Mouse (Mus musculus): Measurements from ENCODE around the gene App. TPM values are rescaled to one million over a fixed set of nuclear protein-coding genes. Genes with fewer than 3 reads are reported as not detected.

App gene
- polyA plus RNA-seq, 1 experiment, result 207 TPM

DNA sequence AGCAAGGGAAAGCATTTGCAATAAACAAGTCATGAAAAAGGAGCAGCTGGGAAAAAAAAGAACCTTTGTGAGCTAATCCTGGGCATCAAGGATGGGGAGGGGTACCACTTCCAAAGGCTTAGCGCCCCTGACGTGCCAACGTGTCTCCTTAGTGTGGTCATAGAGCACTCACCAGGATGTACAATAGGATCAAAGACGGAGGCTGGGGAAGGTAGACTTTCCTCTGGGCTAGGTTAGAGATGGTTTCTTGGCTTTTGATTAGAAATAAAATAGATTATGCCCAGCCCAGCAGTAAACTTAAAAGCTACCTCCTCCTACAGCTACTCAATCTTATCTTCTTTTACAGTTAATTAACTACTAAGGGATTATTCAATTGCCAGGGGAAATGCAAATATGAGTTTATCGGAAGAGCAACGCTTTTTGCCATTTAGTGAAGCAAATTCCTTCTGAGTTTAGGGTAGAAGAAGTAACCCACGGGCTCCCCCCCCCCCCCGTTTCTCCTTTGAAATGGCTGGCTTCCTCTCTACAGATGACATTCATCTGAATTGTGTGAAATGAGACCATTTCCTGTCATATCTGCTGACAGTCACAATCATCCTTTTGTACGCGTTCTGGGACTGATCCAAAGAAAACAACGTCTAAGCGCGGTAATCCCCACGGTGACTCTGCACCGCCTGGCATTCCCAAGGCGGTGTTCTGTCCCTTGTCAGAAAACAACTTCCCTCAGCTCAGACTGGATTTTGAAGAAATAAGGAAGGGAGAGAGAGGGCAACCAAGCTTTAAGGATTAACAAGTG, 201.8 kb downstream of the App start:
- peaks cover 31% of the 10 kb centered on the region for H3K36me3 ChIP-seq (ENCODE audit: control insufficient read depth, insufficient read depth)
- no peak overlapping the region for H3ac ChIP-seq (ENCODE audit: control insufficient read depth, insufficient read length)
- H3K4me2 ChIP-seq (ENCODE audit: low read depth), result no peak overlapping the region
- TF ChIP-seq REST (IDR thresholded peaks at IDR 0.05; ENCODE audit: insufficient read depth, insufficient read length), result no peak
- TF ChIP-seq SRF (IDR thresholded peaks at IDR 0.05; ENCODE audit: control insufficient read depth, insufficient read length, low read depth), result no peak
- no peak for TF ChIP-seq USF1 (IDR thresholded peaks at IDR 0.05; ENCODE audit: low read depth)
- TF ChIP-seq E2F4 (IDR thresholded peaks at IDR 0.05; ENCODE audit: insufficient read depth), result no peak
- TF ChIP-seq TCF3 (IDR thresholded peaks at IDR 0.05; ENCODE audit: insufficient read length, low read depth), result no peak
- TF ChIP-seq TCF12 (IDR thresholded peaks at IDR 0.05; ENCODE audit: insufficient read depth, poor library complexity, severe bottlenecking), result no peak
- TF ChIP-seq MAX (IDR thresholded peaks at IDR 0.05; ENCODE audit: low read depth), result no peak
- TF ChIP-seq POLR2AphosphoS2 (IDR thresholded peaks at IDR 0.05; ENCODE audit: insufficient read length, low read depth), result no peak
- no peak for TF ChIP-seq CEBPB (IDR thresholded peaks at IDR 0.05; ENCODE audit: insufficient read depth, poor library complexity, severe bottlenecking)
- no peak for TF ChIP-seq POLR2A (IDR thresholded peaks at IDR 0.05; ENCODE audit: insufficient read length, low read depth)
- no peak for TF ChIP-seq MYOD1 (IDR thresholded peaks at IDR 0.05; ENCODE audit: control insufficient read depth in 1 of 3, insufficient read length in 2 of 3, low read depth in 2 of 3)
- TF ChIP-seq MYOG (IDR thresholded peaks at IDR 0.05; ENCODE audit: control insufficient read depth in 1 of 3, insufficient read depth in 1 of 3, insufficient read length in 2 of 3, low read depth in 2 of 3), result no peak
- H3K27me3 ChIP-seq (ENCODE audit: control insufficient read depth, insufficient read depth, insufficient read length), result no peaks in the 10 kb centered on the region
- H3K79me2 ChIP-seq (ENCODE audit: control insufficient read depth, insufficient read depth), result no peaks in the 10 kb centered on the region
- no peak overlapping the region for H3K4me3 ChIP-seq

- Histone ChIP-seq H3ac (ENCODE audit: control insufficient read depth, insufficient read length) (no peak overlapping the region), H3K27me3 (ENCODE audit: control insufficient read depth, insufficient read depth, insufficient read length) (no peaks in the 10 kb centered on the region), H3K4me3 (no peak overlapping the region), H3K36me3 (ENCODE audit: control insufficient read depth, insufficient read depth) (peaks cover 35% of the 10 kb centered on the region), H3K4me2 (ENCODE audit: low read depth) (no peak overlapping the region), H3K79me2 (ENCODE audit: control insufficient read depth, insufficient read depth) (no peaks in the 10 kb centered on the region)
- no peak for TF ChIP-seq REST (IDR thresholded peaks at IDR 0.05; ENCODE audit: insufficient read depth, insufficient read length)
- no peak for TF ChIP-seq MAX (IDR thresholded peaks at IDR 0.05; ENCODE audit: low read depth)
- no peak for TF ChIP-seq POLR2A (IDR thresholded peaks at IDR 0.05; ENCODE audit: insufficient read length, low read depth)
- no peak for TF ChIP-seq POLR2AphosphoS2 (IDR thresholded peaks at IDR 0.05; ENCODE audit: insufficient read length, low read depth)
- TF ChIP-seq USF1 (IDR thresholded peaks at IDR 0.05; ENCODE audit: low read depth), result no peak
- no peak for TF ChIP-seq E2F4 (IDR thresholded peaks at IDR 0.05; ENCODE audit: insufficient read depth)
- no peak for TF ChIP-seq TCF12 (IDR thresholded peaks at IDR 0.05; ENCODE audit: insufficient read depth, poor library complexity, severe bottlenecking)
- TF ChIP-seq CEBPB (IDR thresholded peaks at IDR 0.05; ENCODE audit: insufficient read depth, poor library complexity, severe bottlenecking), result no peak
- TF ChIP-seq MYOD1 (IDR thresholded peaks at IDR 0.05; ENCODE audit: control insufficient read depth in 1 of 3, insufficient read length in 2 of 3, low read depth in 2 of 3), result no peak
- TF ChIP-seq SRF (IDR thresholded peaks at IDR 0.05; ENCODE audit: control insufficient read depth, insufficient read length, low read depth), result no peak
- TF ChIP-seq TCF3 (IDR thresholded peaks at IDR 0.05; ENCODE audit: insufficient read length, low read depth), result no peak
- TF ChIP-seq MYOG (IDR thresholded peaks at IDR 0.05; ENCODE audit: control insufficient read depth in 1 of 3, insufficient read depth in 1 of 3, insufficient read length in 2 of 3, low read depth in 2 of 3), result no peak
These were observed 204.5 kb downstream of the App start for GRCm38 (mm10) chr16:84969026-84969425.

DNA sequence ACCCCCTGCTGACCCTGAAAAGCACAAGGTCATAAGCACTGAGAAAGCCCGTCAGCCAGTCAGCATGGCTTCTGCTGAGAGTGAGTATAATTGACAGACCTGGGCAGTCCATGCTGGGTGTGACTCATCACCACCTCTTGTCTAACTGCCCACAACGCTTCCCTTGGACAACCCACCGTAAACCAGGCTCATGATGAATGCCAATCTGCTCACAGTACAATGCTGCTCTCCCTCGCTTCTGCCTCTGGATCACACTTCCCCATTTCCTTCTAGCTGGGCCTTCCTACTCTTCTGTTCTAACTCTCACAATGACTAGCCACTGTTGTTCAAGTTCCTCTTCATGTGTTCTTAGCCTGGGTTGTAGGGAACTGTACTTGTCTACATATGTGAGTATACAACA, 206.6 kb downstream of the App start:
- peaks cover 46% of the 10 kb centered on the region for H3K36me3 ChIP-seq (ENCODE audit: control insufficient read depth, insufficient read depth)

GRCm38 (mm10) chr16:84966096-84966495, 207.5 kb downstream of the App start:
- no peak overlapping the region for H3K4me2 ChIP-seq (ENCODE audit: low read depth)
- H3K27me3 ChIP-seq (ENCODE audit: control insufficient read depth, insufficient read depth, insufficient read length), result no peaks in the 10 kb centered on the region
- no peak overlapping the region for H3ac ChIP-seq (ENCODE audit: control insufficient read depth, insufficient read length)
- peaks cover 45% of the 10 kb centered on the region for H3K36me3 ChIP-seq (ENCODE audit: control insufficient read depth, insufficient read depth)
- no peak for TF ChIP-seq REST (IDR thresholded peaks at IDR 0.05; ENCODE audit: insufficient read depth, insufficient read length)
- H3K79me2 ChIP-seq (ENCODE audit: control insufficient read depth, insufficient read depth), result no peaks in the 10 kb centered on the region
- no peak overlapping the region for H3K4me3 ChIP-seq

More for the DNA sequence above, 206.6 kb downstream of the App start:
- H3K4me3 ChIP-seq, result no peak overlapping the region
- no peak overlapping the region for H3ac ChIP-seq (ENCODE audit: control insufficient read depth, insufficient read length)
- no peak overlapping the region for H3K4me2 ChIP-seq (ENCODE audit: low read depth)
- H3K79me2 ChIP-seq (ENCODE audit: control insufficient read depth, insufficient read depth), result no peaks in the 10 kb centered on the region
- TF ChIP-seq TCF12 (IDR thresholded peaks at IDR 0.05; ENCODE audit: insufficient read depth, poor library complexity, severe bottlenecking) (no peak), POLR2AphosphoS2 (IDR thresholded peaks at IDR 0.05; ENCODE audit: insufficient read length, low read depth) (no peak), REST (IDR thresholded peaks at IDR 0.05; ENCODE audit: insufficient read depth, insufficient read length) (no peak), CEBPB (IDR thresholded peaks at IDR 0.05; ENCODE audit: insufficient read depth, poor library complexity, severe bottlenecking) (no peak), MYOG (IDR thresholded peaks at IDR 0.05; ENCODE audit: control insufficient read depth in 1 of 3, insufficient read depth in 1 of 3, insufficient read length in 2 of 3, low read depth in 2 of 3) (no peak), E2F4 (IDR thresholded peaks at IDR 0.05; ENCODE audit: insufficient read depth) (no peak), TCF3 (IDR thresholded peaks at IDR 0.05; ENCODE audit: insufficient read length, low read depth) (no peak), SRF (IDR thresholded peaks at IDR 0.05; ENCODE audit: control insufficient read depth, insufficient read length, low read depth) (no peak), POLR2A (IDR thresholded peaks at IDR 0.05; ENCODE audit: insufficient read length, low read depth) (no peak), MAX (IDR thresholded peaks at IDR 0.05; ENCODE audit: low read depth) (no peak), USF1 (IDR thresholded peaks at IDR 0.05; ENCODE audit: low read depth) (no peak), MYOD1 (IDR thresholded peaks at IDR 0.05; ENCODE audit: control insufficient read depth in 1 of 3, insufficient read length in 2 of 3, low read depth in 2 of 3) (no peak)
- H3K27me3 ChIP-seq (ENCODE audit: control insufficient read depth, insufficient read depth, insufficient read length), result no peaks in the 10 kb centered on the region

Data from myocyte (in vitro differentiated cells).